Mouse (Mus musculus) common myeloid progenitor, adult 5-6 weeks (primary cell): Measurements from ENCODE around the gene Rbm15b. TPM values are rescaled to one million over a fixed set of nuclear protein-coding genes. Genes with fewer than 3 reads are reported as not detected.
A peak's percentile ranks its signal among the peaks of the same experiment; 100 is the strongest.

Source experiments
- ATAC-seq: replicated peaks from 2 replicates; pipeline ENCODE4 v1.8.0; 2016; ENCODE audit warnings: low read depth, mild to moderate bottlenecking, moderate TSS enrichment, inconsistent platforms; ENCODE audit not compliant: poor library complexity, severe bottlenecking
- total RNA-seq: library from RNA; stranded (forward); fragments of 200-1000, 187-1606 nt; gene quantifications from 2 replicates; pipeline ENCODE4 v1.2.3, GENCODE M21; 2017

Rbm15b gene
- total RNA-seq, 1 experiment from 2014 or later: 29.1 TPM

GRCm38 (mm10) chr9:106885901-106886731 is 1.1 kb downstream of the Rbm15b start:
- ATAC-seq: 0 out of 2 replicates have a peak, but pooled peaks have one; percentile 9

GRCm38 (mm10) chr9:106884996-106885900 is 2.0 kb downstream of the Rbm15b start:
- ATAC-seq: no peak

- ATAC-seq: no peak
Measured at GRCm38 (mm10) chr9:106884306-106884705, 2.9 kb downstream of the Rbm15b start.

GRCm38 (mm10) chr9:106883085-106883484 is 4.1 kb downstream of the Rbm15b start:
- ATAC-seq: no peak

- no peak for ATAC-seq
Measured at GRCm38 (mm10) chr9:106882176-106882575, 5.1 kb downstream of the Rbm15b start.

GRCm38 (mm10) chr9:106881071-106881755 is 6.0 kb downstream of the Rbm15b start:
- ATAC-seq: no peak

- ATAC-seq: no peak
Measured at GRCm38 (mm10) chr9:106879471-106879870, 7.8 kb downstream of the Rbm15b start.

GRCm38 (mm10) chr9:106876666-106877065 is 10.6 kb downstream of the Rbm15b start:
- ATAC-seq: no peak

- no peak for ATAC-seq
Measured at GRCm38 (mm10) chr9:106874216-106874615, 13.0 kb downstream of the Rbm15b start.

GRCm38 (mm10) chr9:106858036-106858435 is 29.2 kb downstream of the Rbm15b start:
- ATAC-seq: peak; percentile 89

- no peak for ATAC-seq
Measured at GRCm38 (mm10) chr9:106856664-106857063, 30.6 kb downstream of the Rbm15b start.

- ATAC-seq: no peak
Measured at GRCm38 (mm10) chr9:106842800-106843199, 44.4 kb downstream of the Rbm15b start.

GRCm38 (mm10) chr9:106840569-106840968 is 46.7 kb downstream of the Rbm15b start:
- no peak for ATAC-seq

Other genes with a start within 250 kb of the Rbm15b start
- gene Grm2, start 231.3 kb downstream of the Rbm15b start, total RNA-seq: not detected in 2 replicates
- 20.0 and 29.3 TPM in 2 replicates for gene Tex264, start 201.5 kb downstream of the Rbm15b start, total RNA-seq
- 16.2 and 21.5 TPM in 2 replicates for gene Rad54l2, start 98.2 kb downstream of the Rbm15b start, total RNA-seq
- gene Dcaf1, start 65.6 kb downstream of the Rbm15b start, total RNA-seq: 52.9 and 79.1 TPM in 2 replicates
- gene Manf, start 4.6 kb upstream of the Rbm15b start, total RNA-seq: 160 and 252 TPM in 2 replicates